Mouse (Mus musculus): ENCODE data around the gene Lpp.

Gene Lpp

GRCm38 (mm10) chr16:24620021-24620420 is 226.7 kb downstream of the Lpp start:
- in situ Hi-C loops (cut with MboI, MseI): no loop called here

- in situ Hi-C loops (cut with MboI, MseI): no loop called here
These were observed 229.2 kb downstream of the Lpp start for GRCm38 (mm10) chr16:24622226-24623194.

GRCm38 (mm10) chr16:24624335-24624734 is 231.0 kb downstream of the Lpp start:
- in situ Hi-C loops (cut with MboI, MseI): no loop called here

GRCm38 (mm10) chr16:24625576-24625975 is 232.3 kb downstream of the Lpp start:
- in situ Hi-C loops (cut with MboI, MseI): loop anchor here (5.0 kb wide), 1 partner anchor 643 kb away; no protein-coding TSS in a partner anchor

- in situ Hi-C loops (cut with MboI, MseI): loop anchor here (5.0 kb wide), 1 partner anchor 646 kb away; no protein-coding TSS in a partner anchor
These were observed 235.5 kb downstream of the Lpp start for GRCm38 (mm10) chr16:24628779-24629178.

- in situ Hi-C loops (cut with MboI, MseI): loop anchor here (5.0 kb wide), 1 partner anchor 647 kb away; no protein-coding TSS in a partner anchor
These were observed 236.2 kb downstream of the Lpp start for GRCm38 (mm10) chr16:24629218-24630172.

GRCm38 (mm10) chr16:24635381-24635919 is 242.1 kb downstream of the Lpp start:
- in situ Hi-C loops (cut with MboI, MseI): no loop called here

- in situ Hi-C loops (cut with MboI, MseI): no loop called here
These were observed 243.6 kb downstream of the Lpp start for GRCm38 (mm10) chr16:24636894-24637293.

GRCm38 (mm10) chr16:24641003-24641797 is 247.9 kb downstream of the Lpp start:
- in situ Hi-C loops (cut with MboI, MseI): no loop called here

GRCm38 (mm10) chr16:24643024-24643635 is 249.8 kb downstream of the Lpp start:
- in situ Hi-C loops (cut with MboI, MseI): no loop called here

GRCm38 (mm10) chr16:24644154-24644553 is 250.8 kb downstream of the Lpp start:
- in situ Hi-C loops (cut with MboI, MseI): no loop called here

- in situ Hi-C loops (cut with MboI, MseI): no loop called here
These were observed 251.6 kb downstream of the Lpp start for GRCm38 (mm10) chr16:24644760-24645406.

GRCm38 (mm10) chr16:24645906-24646603 is 252.7 kb downstream of the Lpp start:
- in situ Hi-C loops (cut with MboI, MseI): no loop called here

GRCm38 (mm10) chr16:24651655-24652654 is 258.6 kb downstream of the Lpp start:
- in situ Hi-C loops (cut with MboI, MseI): no loop called here

- in situ Hi-C loops (cut with MboI, MseI): no loop called here
These were observed 259.7 kb downstream of the Lpp start for GRCm38 (mm10) chr16:24653041-24653440.

- in situ Hi-C loops (cut with MboI, MseI): no loop called here
These were observed 261.8 kb downstream of the Lpp start for GRCm38 (mm10) chr16:24655116-24655515.

- in situ Hi-C loops (cut with MboI, MseI): no loop called here
These were observed 262.7 kb downstream of the Lpp start for GRCm38 (mm10) chr16:24656026-24656425.

GRCm38 (mm10) chr16:24656752-24657151 is 263.4 kb downstream of the Lpp start:
- in situ Hi-C loops (cut with MboI, MseI): no loop called here

Measured in regulatory T cell (primary cell).